Mouse (Mus musculus): ENCODE data around the gene Mutyh.

Gene Mutyh

GRCm38 (mm10) chr4:116807197-116808129 lies at the start of gene Mutyh, which contains the start of gene Toe1:
TSS of gene Mutyh (plus strand) at chr4:116807723.
TSS of gene Toe1 (minus strand) at chr4:116807640.
- DNase-seq (ENCODE audit: low spot score in 2 of 2), result peak; percentile 71 to 91

GRCm38 (mm10) chr4:116761914-116762313 lies 45.6 kb upstream of the Mutyh start:
- no peak for DNase-seq (ENCODE audit: low spot score in 2 of 2)

DNA sequence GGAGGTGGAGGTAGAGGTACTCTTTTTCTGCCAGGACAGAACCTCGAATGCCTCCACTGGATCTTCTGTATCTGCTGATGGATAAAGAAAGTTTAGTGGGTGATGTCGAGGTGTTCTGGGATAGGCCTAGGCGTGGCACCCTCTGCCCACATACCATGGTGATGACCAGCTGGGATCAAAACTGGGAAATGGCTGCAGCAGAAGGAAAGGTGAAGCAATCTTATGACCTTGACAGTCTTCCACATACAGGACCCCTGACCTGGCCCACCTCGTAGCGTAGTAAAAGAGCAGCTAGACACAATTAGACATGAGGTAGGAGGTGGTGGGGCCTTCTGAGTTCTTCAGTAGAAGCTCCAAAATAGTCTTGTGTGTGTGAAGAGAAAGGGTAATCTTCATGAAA lies 43.5 kb upstream of the Mutyh start:
- no peak for DNase-seq (ENCODE audit: low spot score in 2 of 2)

DNA sequence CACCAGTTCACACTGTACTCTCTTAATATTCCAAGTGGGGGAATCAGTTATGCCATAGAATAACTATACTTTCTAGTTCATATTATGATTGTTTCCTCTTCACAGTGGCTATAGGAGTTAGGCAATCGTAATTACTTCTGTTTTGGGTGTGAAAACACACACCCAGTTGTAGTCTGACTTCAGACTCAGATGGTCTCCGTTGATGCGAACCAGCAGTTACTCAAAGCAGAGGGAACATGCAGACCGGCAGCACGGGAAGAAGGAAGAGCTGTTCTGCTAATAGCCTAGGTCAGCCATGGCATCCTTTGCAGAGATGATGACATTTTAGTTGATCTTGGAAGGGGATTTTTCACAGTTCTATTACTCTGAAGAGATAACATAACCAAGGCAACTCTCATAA lies 39.0 kb upstream of the Mutyh start:
- no peak for DNase-seq (ENCODE audit: low spot score in 2 of 2)

GRCm38 (mm10) chr4:116769060-116769459 lies 38.5 kb upstream of the Mutyh start:
- no peak for DNase-seq (ENCODE audit: low spot score in 2 of 2)

GRCm38 (mm10) chr4:116776391-116776790 lies 31.1 kb upstream of the Mutyh start:
- no peak for DNase-seq (ENCODE audit: low spot score in 2 of 2)

DNA sequence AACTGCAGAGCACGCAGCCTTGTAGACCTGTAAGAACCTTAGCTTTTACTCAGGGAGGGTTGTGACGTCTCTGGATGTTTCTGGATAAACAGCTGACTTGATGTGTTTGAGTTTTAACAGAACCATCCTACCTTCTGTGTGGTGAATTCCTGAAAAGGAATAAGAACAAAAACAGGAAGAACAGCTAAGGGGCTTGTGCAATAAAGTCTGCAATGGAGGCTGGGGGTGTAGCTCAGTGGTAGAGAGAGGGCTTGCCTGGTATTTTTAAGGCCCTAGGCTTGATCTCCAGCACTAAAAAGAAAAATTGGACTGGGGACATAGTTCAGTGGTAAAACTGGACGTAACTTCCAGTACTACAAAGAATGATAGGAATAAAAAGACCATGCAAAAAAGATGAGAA lies 30.4 kb upstream of the Mutyh start:
- no peak for DNase-seq (ENCODE audit: low spot score in 2 of 2)

GRCm38 (mm10) chr4:116780541-116780940 lies 27.0 kb upstream of the Mutyh start:
- no peak for DNase-seq (ENCODE audit: low spot score in 2 of 2)

DNA sequence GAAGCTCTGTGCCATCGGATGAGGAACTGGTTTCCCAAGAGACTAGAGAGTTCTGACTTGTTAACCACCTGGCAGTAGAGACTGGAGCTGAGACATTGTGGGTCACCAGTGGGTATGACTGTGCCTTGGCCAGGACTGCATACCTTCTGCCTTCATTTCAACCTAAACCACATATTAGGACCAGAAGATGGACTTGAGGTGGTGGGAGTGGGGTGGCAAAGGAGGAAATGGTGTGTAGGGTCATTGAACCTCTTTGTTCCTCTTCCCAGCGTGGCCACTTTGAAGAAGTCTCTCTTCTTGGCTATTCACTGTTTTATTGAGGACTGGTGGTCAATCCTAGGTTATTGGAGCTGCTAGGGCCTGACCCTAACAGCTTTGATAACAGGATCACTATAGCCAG lies 26.2 kb upstream of the Mutyh start:
- DNase-seq (ENCODE audit: low spot score in 2 of 2), result no peak

GRCm38 (mm10) chr4:116782171-116782570 lies 25.4 kb upstream of the Mutyh start:
- no peak for DNase-seq (ENCODE audit: low spot score in 2 of 2)

DNA sequence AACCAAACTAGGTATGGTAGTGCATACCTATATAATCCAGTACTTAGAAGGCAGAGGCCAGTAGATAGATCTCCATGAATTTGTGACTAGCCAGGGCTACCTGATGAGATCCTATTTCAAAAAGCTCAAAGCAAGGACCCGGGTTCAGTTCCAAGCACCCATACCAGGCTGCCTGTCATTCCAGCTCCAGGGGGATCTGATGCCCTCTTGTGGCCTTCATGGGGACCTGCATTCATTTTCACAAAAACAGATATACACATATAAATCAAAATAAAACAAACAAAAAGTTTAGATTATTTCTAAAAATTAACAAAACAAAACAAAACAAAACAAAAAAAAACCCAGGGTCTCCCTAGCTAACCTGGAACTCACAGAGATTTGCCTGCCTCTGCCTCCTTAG lies 20.9 kb upstream of the Mutyh start:
- DNase-seq (ENCODE audit: low spot score in 2 of 2), result no peak

- DNase-seq (ENCODE audit: low spot score in 2 of 2), result no peak
Measured at GRCm38 (mm10) chr4:116787985-116788760, 19.4 kb upstream of the Mutyh start.

GRCm38 (mm10) chr4:116788956-116789355 lies 18.6 kb upstream of the Mutyh start:
- DNase-seq (ENCODE audit: low spot score in 2 of 2), result peak; percentile 47 to 75

DNA sequence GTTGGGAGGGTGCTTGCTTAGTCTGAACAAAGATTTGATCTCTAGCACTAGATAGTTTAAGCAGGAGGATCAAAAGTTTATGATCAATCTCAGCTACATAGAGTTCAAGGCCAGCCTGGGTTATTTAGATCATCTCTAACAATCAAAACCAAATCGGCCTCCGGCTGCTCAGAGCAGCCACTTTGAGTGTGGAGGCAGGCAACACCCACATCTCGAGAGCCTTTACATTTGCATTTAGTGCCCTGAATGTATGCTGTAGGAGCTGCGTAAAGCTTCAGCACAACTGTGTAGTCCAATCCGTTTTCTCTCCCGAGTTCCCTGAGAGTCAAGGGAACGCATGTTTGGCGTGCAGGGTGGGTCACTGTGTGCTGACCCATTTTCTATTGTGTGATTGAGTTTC lies 15.1 kb upstream of the Mutyh start:
- no peak for DNase-seq (ENCODE audit: low spot score in 2 of 2)

DNA sequence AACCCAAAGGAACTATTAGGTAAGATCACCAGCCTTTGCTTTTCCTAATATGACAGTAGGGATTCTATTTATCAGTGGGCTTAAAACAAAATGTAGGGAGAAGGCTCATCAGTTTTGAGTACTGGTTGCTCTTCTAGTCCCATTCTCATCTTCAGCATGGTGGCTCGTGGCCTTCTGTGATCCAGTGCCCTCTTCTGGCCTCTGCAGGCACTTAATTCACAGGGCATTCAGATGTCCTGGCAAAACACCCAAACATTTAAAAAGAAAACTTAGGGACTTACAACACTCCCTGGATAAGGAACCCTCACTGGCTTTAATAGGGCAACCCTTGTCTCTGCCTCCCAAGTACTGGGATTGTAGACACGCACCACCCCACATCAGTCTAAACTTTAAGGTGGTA lies 13.2 kb upstream of the Mutyh start:
- DNase-seq (ENCODE audit: low spot score in 2 of 2), result no peak

- no peak for DNase-seq (ENCODE audit: low spot score in 2 of 2)
Measured at GRCm38 (mm10) chr4:116796442-116797110, 10.9 kb upstream of the Mutyh start.

GRCm38 (mm10) chr4:116799901-116800300 lies 7.6 kb upstream of the Mutyh start:
- no peak for DNase-seq (ENCODE audit: low spot score in 2 of 2)

GRCm38 (mm10) chr4:116811012-116811411 lies 3.5 kb downstream of the Mutyh start:
- DNase-seq (ENCODE audit: low spot score in 2 of 2), result no peak

DNA sequence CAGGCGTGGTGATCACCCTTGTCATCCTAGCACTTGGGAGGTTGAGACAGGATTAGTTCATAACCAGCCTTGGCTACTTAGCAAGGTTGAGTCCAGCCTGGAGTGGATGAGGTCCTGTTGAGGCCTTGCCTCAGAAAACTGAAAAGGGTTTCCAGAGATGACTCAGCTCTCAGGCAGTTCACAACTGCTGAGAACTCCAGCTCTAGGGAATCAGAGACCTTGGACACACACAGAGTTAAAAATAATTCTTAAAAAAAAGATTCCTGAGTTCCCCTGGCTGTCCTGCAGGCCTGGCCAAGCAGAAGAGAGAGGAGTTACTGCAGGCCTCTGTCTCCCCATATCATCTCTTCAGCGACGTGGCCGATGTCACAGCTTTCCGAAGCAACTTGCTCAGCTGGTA lies 7.8 kb downstream of the Mutyh start:
- no peak for DNase-seq (ENCODE audit: low spot score in 2 of 2)

DNA sequence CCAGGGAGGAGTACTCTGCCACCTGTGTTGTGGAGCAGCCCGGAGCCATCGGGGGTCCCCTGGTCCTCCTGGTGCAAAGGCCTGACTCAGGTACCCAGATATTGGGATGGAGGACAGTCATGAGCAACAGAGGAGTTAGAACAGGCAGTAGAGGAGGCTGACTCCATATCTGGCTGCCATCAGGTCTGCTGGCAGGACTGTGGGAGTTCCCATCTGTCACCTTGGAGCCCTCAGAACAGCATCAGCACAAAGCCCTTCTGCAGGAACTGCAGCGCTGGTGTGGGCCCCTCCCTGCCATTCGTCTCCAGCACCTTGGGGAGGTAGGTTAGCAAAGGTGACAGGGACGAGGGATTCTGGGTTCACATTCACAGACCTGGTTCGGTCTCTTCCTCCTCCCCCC lies 10.0 kb downstream of the Mutyh start:
- DNase-seq (ENCODE audit: low spot score in 2 of 2), result no peak

GRCm38 (mm10) chr4:116819968-116820901 lies 12.7 kb downstream of the Mutyh start:
- DNase-seq (ENCODE audit: low spot score in 2 of 2), result no peak
